Mouse (Mus musculus): Measurements from ENCODE around the gene Rps18.
"Not testable (repeated sequence)": the region's sequence is repeated elsewhere in the genome, so short reads cannot be mapped to it uniquely, and the experiment has no call there.

- TF ChIP-seq CTCF, POLR2A (IDR thresholded peaks at IDR 0.05; ENCODE audit: extremely low read depth, insufficient read depth, low read length): not testable (repeated sequence)
These were observed 45.0 kb upstream of the Rps18 start for GRCm38 (mm10) chr17:34000796-34001195.
